Mouse (Mus musculus) thymus, adult 2 months (tissue): ENCODE measurements around the gene Slc25a21. TPM values are rescaled to one million over a fixed set of nuclear protein-coding genes. Genes with fewer than 3 reads are reported as not detected.

Experiments
- DNase-seq: peaks from one replicate; pipeline ENCODE4 v3.0.0; 2021
- H3K27ac ChIP-seq: fragments of 200-500 bp; 2 replicates; pipeline ENCODE4 v1.5.1; 2012; ENCODE audit warnings: low read length, control low read depth; ENCODE audit not compliant: control insufficient read depth, insufficient read depth
- H3K27me3 ChIP-seq: fragments of 200-500 bp; 2 replicates; pipeline ENCODE4 v1.6.1; 2012; ENCODE audit warnings: mild to moderate bottlenecking, low read length, moderate library complexity, mixed read lengths; ENCODE audit not compliant: control insufficient read depth, insufficient read depth
- H3K36me3 ChIP-seq: fragments of 200-500 bp; 2 replicates; pipeline ENCODE4 v1.6.1; 2012; ENCODE audit warnings: mild to moderate bottlenecking, low read length, moderate library complexity; ENCODE audit not compliant: control insufficient read depth, insufficient read depth
- H3K4me1 ChIP-seq: fragments of 200-500 bp; replicated peaks from 2 replicates; pipeline ENCODE4 v1.6.1; 2012; ENCODE audit warnings: low read length; ENCODE audit not compliant: control insufficient read depth, insufficient read depth
- H3K4me3 ChIP-seq: fragments of 200-500 bp; 2 replicates; pipeline ENCODE4 v1.5.1; 2012; ENCODE audit warnings: mild to moderate bottlenecking, low read length, control low read depth, moderate library complexity; ENCODE audit not compliant: control insufficient read depth, insufficient read depth
- CTCF ChIP-seq: fragments of 200-500 bp; IDR thresholded peaks from 2 replicates; pipeline ENCODE4 v1.5.1; 2012; ENCODE audit warnings: mild to moderate bottlenecking, control low read depth, low read length, moderate library complexity, borderline replicate concordance; ENCODE audit not compliant: control insufficient read depth, poor library complexity, insufficient read depth; ENCODE audit errors: extremely low read depth
- POLR2A ChIP-seq: fragments of 200-500 bp; IDR thresholded peaks from 2 replicates; pipeline ENCODE4 v1.6.1; 2012; ENCODE audit warnings: mild to moderate bottlenecking, low read length, control low read depth, moderate library complexity; ENCODE audit not compliant: control insufficient read depth, poor library complexity, insufficient read depth; ENCODE audit errors: extremely low read depth
- WGBS: fragments of 180-500 bp; shearing (Covaris S2); methylation state at CpG from one replicate; pipeline ENCODE4 v1.1.7; 2018; 5-methylcytosine and 5-hydroxymethylcytosine counted together
- polyA plus RNA-seq: library from polyadenylated mRNA; depleted of rRNA; stranded (reverse); fragments of >200 nt; gene quantifications from 2 replicates; pipeline ENCODE4 v1.2.3, GENCODE M21; 2012

Slc25a21 gene
- polyA plus RNA-seq, 1 experiment = 0.03 TPM

GRCm38 (mm10) chr12:57186126-57186525, 11.1 kb downstream of the Slc25a21 start:
- Histone ChIP-seq H3K4me3 (no peak overlapping the region), H3K27ac (no peak overlapping the region), H3K4me1 (no peaks in the 10 kb centered on the region), H3K27me3 (no peaks in the 10 kb centered on the region), H3K36me3 (no peaks in the 10 kb centered on the region)
- 80% methylated on average over 2 of the region's 2 CpGs for WGBS
- TF ChIP-seq POLR2A (no peak), CTCF (no peak)
- no peak for DNase-seq

GRCm38 (mm10) chr12:57185475-57185874, 11.8 kb downstream of the Slc25a21 start:
- Histone ChIP-seq H3K4me3 (no peak overlapping the region), H3K4me1 (no peaks in the 10 kb centered on the region), H3K36me3 (no peaks in the 10 kb centered on the region), H3K27ac (no peak overlapping the region), H3K27me3 (no peaks in the 10 kb centered on the region)
- 0% methylated on average over 1 of the region's 1 CpGs for WGBS
- no peak for DNase-seq
- TF ChIP-seq CTCF = no peak
- TF ChIP-seq POLR2A = no peak

- DNase-seq = no peak
- Histone ChIP-seq H3K27ac (no peak overlapping the region), H3K4me1 (no peaks in the 10 kb centered on the region), H3K36me3 (no peaks in the 10 kb centered on the region), H3K4me3 (no peak overlapping the region), H3K27me3 (no peaks in the 10 kb centered on the region)
- TF ChIP-seq CTCF (no peak), POLR2A (no peak)
- WGBS = 67% methylated on average over 2 of the region's 2 CpGs
Observed at GRCm38 (mm10) chr12:57184401-57185147, 12.7 kb downstream of the Slc25a21 start.

- WGBS = 39% methylated on average over 5 of the region's 5 CpGs
- Histone ChIP-seq H3K27me3 (no peaks in the 10 kb centered on the region), H3K27ac (no peak overlapping the region), H3K36me3 (no peaks in the 10 kb centered on the region), H3K4me3 (no peak overlapping the region), H3K4me1 (no peaks in the 10 kb centered on the region)
- DNase-seq = no peak
- no peak for TF ChIP-seq POLR2A
- TF ChIP-seq CTCF = no peak
Observed at GRCm38 (mm10) chr12:57179465-57180188, 17.6 kb downstream of the Slc25a21 start.

- Histone ChIP-seq H3K27ac (no peak overlapping the region), H3K4me3 (no peak overlapping the region), H3K4me1 (no peaks in the 10 kb centered on the region), H3K36me3 (no peaks in the 10 kb centered on the region), H3K27me3 (no peaks in the 10 kb centered on the region)
- DNase-seq = no peak
- TF ChIP-seq POLR2A (no peak), CTCF (no peak)
Observed at GRCm38 (mm10) chr12:57178818-57179217, 18.5 kb downstream of the Slc25a21 start.

GRCm38 (mm10) chr12:57163294-57163693, 34.0 kb downstream of the Slc25a21 start:
- no peak for TF ChIP-seq CTCF
- no peak for TF ChIP-seq POLR2A
- Histone ChIP-seq H3K4me1 (no peaks in the 10 kb centered on the region), H3K4me3 (no peak overlapping the region), H3K27ac (no peak overlapping the region), H3K27me3 (no peaks in the 10 kb centered on the region), H3K36me3 (no peaks in the 10 kb centered on the region)
- no peak for DNase-seq
- WGBS = 7% methylated on average over 2 of the region's 2 CpGs

GRCm38 (mm10) chr12:57162840-57163239, 34.4 kb downstream of the Slc25a21 start:
- H3K4me1 ChIP-seq = no peaks in the 10 kb centered on the region
- H3K4me3 ChIP-seq = no peak overlapping the region
- DNase-seq = no peak
- no peak for TF ChIP-seq POLR2A
- no peaks in the 10 kb centered on the region for H3K27me3 ChIP-seq
- 74% methylated on average over 3 of the region's 3 CpGs for WGBS
- no peak overlapping the region for H3K27ac ChIP-seq
- no peaks in the 10 kb centered on the region for H3K36me3 ChIP-seq
